Mouse (Mus musculus): ENCODE measurements around the gene Emid1. TPM values are rescaled to one million over a fixed set of nuclear protein-coding genes. Genes with fewer than 3 reads are reported as not detected.

Emid1 gene
- 112 and 120 TPM in 2 replicates for polyA plus RNA-seq (2015; fragmentation: Nextera tagmentation; extraction: Ambion mirVana)

DNA sequence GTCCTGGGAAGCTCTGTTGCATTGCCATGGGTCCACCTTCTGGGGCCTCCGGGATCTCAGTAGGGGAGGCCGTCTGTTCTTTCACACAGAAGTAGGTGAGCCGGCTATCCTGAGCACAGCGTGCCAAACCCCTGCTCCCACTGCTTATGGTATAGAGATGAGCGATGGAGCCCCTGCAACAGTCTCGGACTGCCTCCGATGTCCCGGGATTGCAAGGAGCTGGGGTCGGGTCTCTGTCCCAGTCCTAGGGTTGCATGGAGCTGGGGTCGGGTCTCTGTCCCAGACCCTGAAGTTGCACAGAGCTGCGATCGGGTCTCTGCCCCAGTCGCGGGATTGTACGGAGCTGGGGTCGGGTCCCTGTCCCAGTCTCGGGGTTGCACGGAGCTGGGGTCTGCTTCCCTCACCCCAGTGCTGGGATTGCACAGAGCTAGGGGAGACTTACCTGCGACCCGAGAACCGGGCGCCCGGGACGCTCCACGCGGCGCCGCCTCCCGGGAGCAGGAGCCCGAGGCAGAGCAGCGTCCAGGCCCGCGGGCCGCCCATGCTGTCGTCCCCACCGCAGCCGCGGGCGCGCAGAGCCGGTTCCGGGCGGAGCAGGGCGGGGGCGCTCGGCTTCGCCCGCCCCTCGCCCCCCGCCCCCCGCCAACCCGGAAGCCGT, at the start of gene Emid1:
Gene Emid1 (minus strand): TSS at position 578 of the 658 bp plus-strand sequence.
- peak; percentile 30 for ATAC-seq
- Histone ChIP-seq H3K36me3 (ENCODE audit: control insufficient read depth, insufficient read depth, low read length) (no peaks in the 10 kb centered on the region), H3K4me3 (ENCODE audit: low read length) (peak within 1 kb of the TSS; percentile 58), H3K4me2 (ENCODE audit: low read depth, low read length) (peak within 1 kb of the TSS; percentile 76), H3K4me1 (ENCODE audit: control insufficient read depth, insufficient read depth, low read length) (peaks cover 46% of the 10 kb centered on the region), H3K9me3 (ENCODE audit: control insufficient read depth, low read length) (no peaks in the 10 kb centered on the region), H3K27me3 (replicated peaks; ENCODE audit: control insufficient read depth, insufficient read depth, low read length) (no peaks in the 10 kb centered on the region), H3K9ac (ENCODE audit: low read depth, low read length) (peak within 1 kb of the TSS; percentile 89), H3K27ac (ENCODE audit: low read length) (peak within 1 kb of the TSS; percentile 59)
- under 1% methylated on average over 37 of the region's 53 CpGs for WGBS

GRCm38 (mm10) chr11:5199879-5200278, 47.8 kb upstream of the Emid1 start:
- Histone ChIP-seq H3K4me3 (ENCODE audit: low read length) (no peak overlapping the region), H3K27ac (ENCODE audit: low read length) (no peak overlapping the region), H3K9me3 (ENCODE audit: control insufficient read depth, low read length) (no peaks in the 10 kb centered on the region), H3K4me2 (ENCODE audit: low read depth, low read length) (no peak overlapping the region), H3K27me3 (replicated peaks; ENCODE audit: control insufficient read depth, insufficient read depth, low read length) (no peaks in the 10 kb centered on the region), H3K4me1 (ENCODE audit: control insufficient read depth, insufficient read depth, low read length) (no peaks in the 10 kb centered on the region), H3K36me3 (ENCODE audit: control insufficient read depth, insufficient read depth, low read length) (no peaks in the 10 kb centered on the region; the same call in 1 of the 2 replicates), H3K9ac (ENCODE audit: low read depth, low read length) (no peak overlapping the region)
- 89% methylated on average over 2 of the region's 2 CpGs for WGBS
- no peak for ATAC-seq

DNA sequence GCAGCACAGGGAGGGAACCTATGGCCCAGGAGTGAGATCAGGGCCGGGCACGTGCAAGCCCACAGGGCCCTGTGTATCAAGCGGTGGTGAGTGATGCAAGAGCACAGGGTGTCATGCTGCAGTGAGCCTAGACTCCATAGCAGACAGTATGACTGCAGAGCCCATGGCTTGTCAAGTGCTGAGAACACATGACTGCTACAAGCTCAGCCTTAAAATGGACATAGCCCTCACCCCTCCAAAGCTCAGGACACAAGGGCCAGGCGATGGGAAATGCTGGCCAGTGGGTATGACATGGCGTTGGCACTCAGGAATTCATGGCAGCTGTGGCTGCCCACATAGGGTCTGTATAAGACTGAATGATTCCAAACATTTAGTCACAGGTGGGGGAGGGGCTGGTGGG, 45.0 kb upstream of the Emid1 start:
- no peak overlapping the region for H3K4me2 ChIP-seq (ENCODE audit: low read depth, low read length)
- no peak for ATAC-seq

DNA sequence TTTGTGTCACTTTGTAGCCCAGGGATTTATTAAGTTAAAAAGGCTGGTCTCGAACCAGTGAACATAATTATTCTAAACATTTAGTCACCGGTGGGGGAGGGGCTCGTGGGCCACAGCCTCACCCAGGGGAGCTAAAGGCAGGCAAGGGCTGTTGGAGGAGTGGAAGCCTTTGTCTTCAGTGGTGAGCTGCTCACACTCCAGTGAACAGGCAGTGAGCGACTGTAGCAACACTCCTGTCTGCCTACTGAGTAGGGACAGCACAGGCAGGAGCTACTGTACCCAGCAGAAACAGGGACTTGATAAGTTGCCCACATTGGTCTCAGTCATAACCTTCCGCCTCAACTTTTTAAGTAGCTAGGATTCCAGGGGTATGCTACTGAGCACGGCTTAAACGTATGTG, 44.5 kb upstream of the Emid1 start:
- Histone ChIP-seq H3K4me3 (ENCODE audit: low read length) (no peak overlapping the region), H3K9me3 (ENCODE audit: control insufficient read depth, low read length) (no peaks in the 10 kb centered on the region), H3K27ac (ENCODE audit: low read length) (no peak overlapping the region), H3K9ac (ENCODE audit: low read depth, low read length) (no peak overlapping the region), H3K36me3 (ENCODE audit: control insufficient read depth, insufficient read depth, low read length) (peaks cover 2% of the 10 kb centered on the region; the same call in 1 of the 2 replicates), H3K4me1 (ENCODE audit: control insufficient read depth, insufficient read depth, low read length) (peaks cover 6% of the 10 kb centered on the region; the same call in 1 of the 2 replicates), H3K4me2 (ENCODE audit: low read depth, low read length) (no peak overlapping the region), H3K27me3 (replicated peaks; ENCODE audit: control insufficient read depth, insufficient read depth, low read length) (no peaks in the 10 kb centered on the region)
- no peak for ATAC-seq
- WGBS: 81% methylated on average over 7 of the region's 7 CpGs

More for the DNA sequence above, 45.0 kb upstream of the Emid1 start:
- WGBS: 92% methylated on average over 5 of the region's 5 CpGs
- Histone ChIP-seq H3K36me3 (ENCODE audit: control insufficient read depth, insufficient read depth, low read length) (peaks cover 2% of the 10 kb centered on the region; the same call in 1 of the 2 replicates), H3K27ac (ENCODE audit: low read length) (no peak overlapping the region), H3K27me3 (replicated peaks; ENCODE audit: control insufficient read depth, insufficient read depth, low read length) (no peaks in the 10 kb centered on the region), H3K9me3 (ENCODE audit: control insufficient read depth, low read length) (no peaks in the 10 kb centered on the region), H3K9ac (ENCODE audit: low read depth, low read length) (no peak overlapping the region), H3K4me3 (ENCODE audit: low read length) (no peak overlapping the region), H3K4me1 (ENCODE audit: control insufficient read depth, insufficient read depth, low read length) (peaks cover 3% of the 10 kb centered on the region; the same call in 1 of the 2 replicates)

DNA sequence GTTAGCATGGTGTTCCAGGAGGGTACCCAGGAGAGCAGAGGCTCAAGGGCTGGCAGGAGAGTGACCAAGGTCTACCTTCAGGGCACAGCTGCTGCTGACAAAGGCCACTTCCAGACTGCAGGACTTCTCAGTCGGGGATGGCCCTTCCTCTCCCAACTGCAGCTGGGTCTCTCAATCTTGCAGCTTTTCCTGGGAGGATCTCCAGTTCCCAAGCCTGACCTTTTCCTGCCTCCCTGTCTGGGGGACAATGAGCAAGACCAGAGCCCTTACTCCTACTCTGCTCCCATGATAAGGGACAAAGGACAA, 41.5 kb upstream of the Emid1 start:
- no peak for ATAC-seq
- 36% methylated on average over 1 of the region's 1 CpGs for WGBS

GRCm38 (mm10) chr11:5192840-5193575, 41.0 kb upstream of the Emid1 start:
- Histone ChIP-seq H3K4me2 (ENCODE audit: low read depth, low read length) (no peak overlapping the region), H3K4me1 (ENCODE audit: control insufficient read depth, insufficient read depth, low read length) (peaks cover 6% of the 10 kb centered on the region; the same call in 1 of the 2 replicates), H3K9ac (ENCODE audit: low read depth, low read length) (no peak overlapping the region), H3K27ac (ENCODE audit: low read length) (no peak overlapping the region), H3K36me3 (ENCODE audit: control insufficient read depth, insufficient read depth, low read length) (0 out of 2 replicates have a peak, but pooled peaks cover 2% of the 10 kb centered on the region), H3K27me3 (replicated peaks; ENCODE audit: control insufficient read depth, insufficient read depth, low read length) (no peaks in the 10 kb centered on the region), H3K9me3 (ENCODE audit: control insufficient read depth, low read length) (no peaks in the 10 kb centered on the region), H3K4me3 (ENCODE audit: low read length) (no peak overlapping the region)
- ATAC-seq: no peak
- WGBS: 84% methylated on average over 8 of the region's 8 CpGs

More for the DNA sequence above, 41.5 kb upstream of the Emid1 start:
- Histone ChIP-seq H3K4me3 (ENCODE audit: low read length) (no peak overlapping the region), H3K4me2 (ENCODE audit: low read depth, low read length) (no peak overlapping the region), H3K36me3 (ENCODE audit: control insufficient read depth, insufficient read depth, low read length) (0 out of 2 replicates have a peak, but pooled peaks cover 2% of the 10 kb centered on the region), H3K9ac (ENCODE audit: low read depth, low read length) (no peak overlapping the region), H3K27me3 (replicated peaks; ENCODE audit: control insufficient read depth, insufficient read depth, low read length) (no peaks in the 10 kb centered on the region), H3K27ac (ENCODE audit: low read length) (no peak overlapping the region), H3K9me3 (ENCODE audit: control insufficient read depth, low read length) (no peaks in the 10 kb centered on the region), H3K4me1 (ENCODE audit: control insufficient read depth, insufficient read depth, low read length) (peaks cover 6% of the 10 kb centered on the region; the same call in 1 of the 2 replicates)

GRCm38 (mm10) chr11:5192084-5192516, 40.0 kb upstream of the Emid1 start:
- Histone ChIP-seq H3K4me2 (ENCODE audit: low read depth, low read length) (no peak overlapping the region), H3K4me1 (ENCODE audit: control insufficient read depth, insufficient read depth, low read length) (peaks cover 6% of the 10 kb centered on the region; the same call in 1 of the 2 replicates), H3K36me3 (ENCODE audit: control insufficient read depth, insufficient read depth, low read length) (0 out of 2 replicates have a peak, but pooled peaks cover 2% of the 10 kb centered on the region), H3K27ac (ENCODE audit: low read length) (no peak overlapping the region), H3K9me3 (ENCODE audit: control insufficient read depth, low read length) (no peaks in the 10 kb centered on the region), H3K9ac (ENCODE audit: low read depth, low read length) (no peak overlapping the region), H3K27me3 (replicated peaks; ENCODE audit: control insufficient read depth, insufficient read depth, low read length) (no peaks in the 10 kb centered on the region), H3K4me3 (ENCODE audit: low read length) (no peak overlapping the region)
- ATAC-seq: peak; percentile 42; the same call in 1 of the 2 replicates
- 33% methylated on average over 9 of the region's 9 CpGs for WGBS

- 69% methylated on average over 9 of the region's 9 CpGs for WGBS
- no peak overlapping the region; the same call in 1 of the 2 replicates for H3K27ac ChIP-seq (ENCODE audit: low read length)
- no peaks in the 10 kb centered on the region for H3K36me3 ChIP-seq (ENCODE audit: control insufficient read depth, insufficient read depth, low read length)
- H3K4me2 ChIP-seq (ENCODE audit: low read depth, low read length): no peak overlapping the region
- H3K4me1 ChIP-seq (ENCODE audit: control insufficient read depth, insufficient read depth, low read length): peaks cover 7% of the 10 kb centered on the region
- no peaks in the 10 kb centered on the region for H3K9me3 ChIP-seq (ENCODE audit: control insufficient read depth, low read length)
- ATAC-seq: no peak
- H3K4me3 ChIP-seq (ENCODE audit: low read length): no peak overlapping the region
- no peaks in the 10 kb centered on the region for H3K27me3 ChIP-seq (replicated peaks; ENCODE audit: control insufficient read depth, insufficient read depth, low read length)
- no peak overlapping the region for H3K9ac ChIP-seq (ENCODE audit: low read depth, low read length)
Measured at GRCm38 (mm10) chr11:5189239-5189933, 37.3 kb upstream of the Emid1 start.

DNA sequence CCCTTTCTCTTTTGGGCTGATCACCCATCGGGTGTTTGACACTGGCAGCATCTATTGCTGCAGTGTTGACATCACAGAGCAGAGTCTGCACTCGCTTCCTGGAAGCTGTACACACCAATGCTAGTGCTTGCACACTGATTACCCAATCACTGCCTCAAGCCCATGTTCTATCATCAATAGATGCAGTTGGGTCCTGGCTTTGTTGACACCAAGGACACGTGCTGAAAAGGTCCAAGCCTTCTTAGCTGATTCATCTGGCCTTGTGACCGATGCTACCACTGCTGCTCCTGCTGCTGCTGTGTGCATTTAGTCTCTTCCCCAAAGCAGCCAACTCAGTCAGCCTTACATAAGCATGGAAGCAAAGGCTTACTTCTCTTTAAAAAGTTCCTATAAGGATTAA, 36.1 kb upstream of the Emid1 start:
- Histone ChIP-seq H3K9ac (ENCODE audit: low read depth, low read length) (no peak overlapping the region), H3K4me3 (ENCODE audit: low read length) (no peak overlapping the region), H3K9me3 (ENCODE audit: control insufficient read depth, low read length) (no peaks in the 10 kb centered on the region), H3K27me3 (replicated peaks; ENCODE audit: control insufficient read depth, insufficient read depth, low read length) (no peaks in the 10 kb centered on the region), H3K4me2 (ENCODE audit: low read depth, low read length) (no peak overlapping the region), H3K36me3 (ENCODE audit: control insufficient read depth, insufficient read depth, low read length) (no peaks in the 10 kb centered on the region), H3K27ac (ENCODE audit: low read length) (no peak overlapping the region), H3K4me1 (ENCODE audit: control insufficient read depth, insufficient read depth, low read length) (peaks cover 11% of the 10 kb centered on the region)
- 78% methylated on average over 4 of the region's 4 CpGs for WGBS
- no peak for ATAC-seq
